Mouse (Mus musculus) lung, adult 2 months (tissue): ENCODE results near the gene 1700029F12Rik.

Source experiments
- CTCF ChIP-seq: fragments of 200-500 bp; IDR thresholded peaks from 2 replicates; pipeline ENCODE4 v1.5.1; 2011; ENCODE audit warnings: mild to moderate bottlenecking, low read length, control low read depth; ENCODE audit not compliant: insufficient read depth
- POLR2A ChIP-seq: fragments of 200-500 bp; IDR thresholded peaks from 2 replicates; pipeline ENCODE4 v1.6.1; 2011; ENCODE audit warnings: low read depth, mild to moderate bottlenecking, control low read depth, low read length, borderline replicate concordance; ENCODE audit errors: extremely low read depth

- TF ChIP-seq CTCF = no peak
- TF ChIP-seq POLR2A = no peak
These were observed 28.0 kb upstream of the 1700029F12Rik start for GRCm38 (mm10) chr13:97062151-97062550.
